23 mouse cellular contexts compared by ENCODE assay signal in genomic region chr9:120998696-120999095, GRCm38 (mm10).
DNase-seq lines count a peak whose midpoint lies in the region; ATAC-seq and TF ChIP-seq lines count a peak whose summit lies in the region.
"Had no signal": no experiment of that assay in that cellular context is flagged by ENCODE, and none has a peak within 500 bp of the region (broad histone marks: within the 10 kb centered on the region; RNA-seq: fewer than 3 reads in every experiment).

No protein-coding gene starts in this region.

- 77% methylated on average over 11 of the region's 11 CpGs for WGBS in hindbrain, embryonic 13.5 days
- WGBS in hindbrain, embryonic 11.5 days = 84% methylated on average over 11 of the region's 11 CpGs
- 51% methylated on average over 11 of the region's 11 CpGs for whole genome bisulfite sequencing in embryonic facial prominence, embryonic 14.5 days

- peaks cover 55% of the 10 kb centered on the region for H3K4me1 ChIP-seq in hindbrain, embryonic 13.5 days (replicated peaks)
- 0 out of 2 replicates have a peak, but pooled peaks cover 2% of the 10 kb centered on the region for H3K4me1 ChIP-seq in hindbrain, embryonic 11.5 days (replicated peaks; ENCODE audit: control insufficient read depth, insufficient read depth, low read length)
- H3K4me1 ChIP-seq in embryonic facial prominence, embryonic 14.5 days (ENCODE audit: control insufficient read depth, insufficient read depth, low read length) = peaks cover 36% of the 10 kb centered on the region

- intact Hi-C loops in left cerebral cortex, adult 2 months (cut with DNase I) = no loop called here
- intact Hi-C loops in left cerebral cortex, postnatal 36 days (cut with DNase I) = no loop called here

- no peaks in the 10 kb centered on the region for H3K36me3 ChIP-seq in hindbrain, embryonic 13.5 days
- no peaks in the 10 kb centered on the region for H3K36me3 ChIP-seq in hindbrain, embryonic 11.5 days (ENCODE audit: control insufficient read depth, insufficient read depth, low read length)
- H3K36me3 ChIP-seq in embryonic facial prominence, embryonic 14.5 days (ENCODE audit: control insufficient read depth, insufficient read depth, low read length) = no peaks in the 10 kb centered on the region
- H3K36me3 ChIP-seq: forebrain, embryonic 12.5 days; G1E; intestine, embryonic 15.5 days; midbrain, embryonic 12.5 days; neural tube, embryonic 12.5 days had no signal

- H3K27ac ChIP-seq in hindbrain, embryonic 13.5 days = peak overlapping the region; percentile 10; the same call in 1 of the 2 replicates
- H3K27ac ChIP-seq in hindbrain, embryonic 11.5 days (ENCODE audit: low read depth, low read length) = no peak overlapping the region
- H3K27ac ChIP-seq in left cerebral cortex, adult 2 months = peak overlapping the region; percentile 28
- H3K27ac ChIP-seq in embryonic facial prominence, embryonic 14.5 days (replicated peaks; ENCODE audit: low read depth, low read length) = peak overlapping the region; percentile 62
- H3K27ac ChIP-seq: forebrain, embryonic 12.5 days; intestine, embryonic 15.5 days; kidney, postnatal 0 days; midbrain, embryonic 12.5 days; neural tube, embryonic 12.5 days had no signal

- H3K9ac ChIP-seq in hindbrain, embryonic 13.5 days = no peak overlapping the region
- no peak overlapping the region for H3K9ac ChIP-seq in hindbrain, embryonic 11.5 days (ENCODE audit: low read depth, low read length)
- no peak overlapping the region for H3K9ac ChIP-seq in embryonic facial prominence, embryonic 14.5 days (ENCODE audit: low read depth, low read length)
- H3K9ac ChIP-seq: forebrain, embryonic 12.5 days; intestine, embryonic 15.5 days; midbrain, embryonic 12.5 days; neural tube, embryonic 12.5 days had no signal

- H3K9me3 ChIP-seq in hindbrain, embryonic 13.5 days = no peaks in the 10 kb centered on the region
- no peaks in the 10 kb centered on the region for H3K9me3 ChIP-seq in hindbrain, embryonic 11.5 days (ENCODE audit: control insufficient read depth, low read length)
- no peaks in the 10 kb centered on the region for H3K9me3 ChIP-seq in embryonic facial prominence, embryonic 14.5 days (ENCODE audit: control insufficient read depth, low read length)
- H3K9me3 ChIP-seq: forebrain, embryonic 12.5 days; G1E; intestine, embryonic 15.5 days; midbrain, embryonic 12.5 days; neural tube, embryonic 12.5 days had no signal

- H3K4me3 ChIP-seq in hindbrain, embryonic 13.5 days = no peak overlapping the region
- H3K4me3 ChIP-seq in hindbrain, embryonic 11.5 days (ENCODE audit: low read depth, low read length) = no peak overlapping the region
- H3K4me3 ChIP-seq in left cerebral cortex, adult 2 months = no peak overlapping the region
- no peak overlapping the region for H3K4me3 ChIP-seq in embryonic facial prominence, embryonic 14.5 days (ENCODE audit: low read depth, low read length)
- H3K4me3 ChIP-seq: forebrain, embryonic 12.5 days; intestine, embryonic 15.5 days; midbrain, embryonic 12.5 days; neural tube, embryonic 12.5 days had no signal

- ATAC-seq in hindbrain, embryonic 13.5 days (ENCODE audit: low FRiP score) = no peak
- ATAC-seq in hindbrain, embryonic 11.5 days (ENCODE audit: low FRiP score) = no peak
- peak; percentile 20; the same call in 1 of the 2 replicates for ATAC-seq in embryonic facial prominence, embryonic 14.5 days (ENCODE audit: low read depth)
- ATAC-seq: activated CD4-positive, CD25-positive, alpha-beta regulatory T cell, adult 4 months; intestine, embryonic 15.5 days; lung, postnatal 0 days had no signal

- DNase-seq in hindbrain, embryonic 11.5 days (ENCODE audit: low spot score) = no peak
- DNase-seq in left cerebral cortex, adult 2 months (ENCODE audit: extremely low spot score in 1 of 2, low spot score in 2 of 2) = peak in 1 of 2 experiments; percentile 19
- DNase-seq in left cerebral cortex, postnatal 36 days (ENCODE audit: low spot score in 2 of 2) = no peak
- peak; percentile 63 for DNase-seq in embryonic facial prominence, embryonic 14.5 days (ENCODE audit: low spot score)
- DNase-seq in layer of hippocampus, postnatal 36 days = peak; percentile 25 to 35
- no peak for DNase-seq in kidney, adult 11 months
- no peak for DNase-seq in testis, postnatal 14 days (ENCODE audit: low spot score)
- DNase-seq: adrenal gland, postnatal 14 days; cerebellum, adult 11 months; cerebellum, postnatal 10 days; gastrocnemius, postnatal 14 days; heart, adult 18-20 months; heart, postnatal 4 days; liver had no signal

- no peak for TF ChIP-seq CTCF in left cerebral cortex, adult 2 months (IDR thresholded peaks at IDR 0.05)

- H3K4me2 ChIP-seq in hindbrain, embryonic 13.5 days = no peak overlapping the region
- H3K4me2 ChIP-seq in hindbrain, embryonic 11.5 days (replicated peaks; ENCODE audit: low read depth, low read length) = no peak overlapping the region
- H3K4me2 ChIP-seq in embryonic facial prominence, embryonic 14.5 days (ENCODE audit: low read depth, low read length) = no peak overlapping the region
- H3K4me2 ChIP-seq: forebrain, embryonic 12.5 days; intestine, embryonic 15.5 days; midbrain, embryonic 12.5 days; neural tube, embryonic 12.5 days had no signal

- no peaks in the 10 kb centered on the region for H3K27me3 ChIP-seq in hindbrain, embryonic 13.5 days
- no peaks in the 10 kb centered on the region for H3K27me3 ChIP-seq in hindbrain, embryonic 11.5 days (ENCODE audit: control insufficient read depth, insufficient read depth, low read length)
- no peaks in the 10 kb centered on the region for H3K27me3 ChIP-seq in embryonic facial prominence, embryonic 14.5 days (replicated peaks; ENCODE audit: control insufficient read depth, insufficient read depth, low read length)
- H3K27me3 ChIP-seq: forebrain, embryonic 12.5 days; intestine, embryonic 15.5 days; midbrain, embryonic 12.5 days; neural tube, embryonic 12.5 days had no signal

Comparison
In these comparisons a context has a peak if more than half of its experiments do, and no peak if none do; other contexts are left out.
1. DNase-seq: peak in embryonic facial prominence, embryonic 14.5 days (single experiment) and layer of hippocampus, postnatal 36 days (2 of 2); none in hindbrain, embryonic 11.5 days (single experiment), left cerebral cortex, postnatal 36 days (0 of 2), kidney, adult 11 months (single experiment) and testis, postnatal 14 days (single experiment).